Mouse (Mus musculus): ENCODE data around the gene Ranbp17. TPM values are rescaled to one million over a fixed set of nuclear protein-coding genes. Genes with fewer than 3 reads are reported as not detected.

Gene Ranbp17
- polyA plus RNA-seq, 1 experiment from 2014 or later, result 4.2 TPM

- WGBS, result 83% methylated on average over 4 of the region's 4 CpGs
- no peaks in the 10 kb centered on the region for H3K9me3 ChIP-seq (replicated peaks)
Observed at GRCm38 (mm10) chr11:33404651-33405050, 108.9 kb downstream of the Ranbp17 start.

GRCm38 (mm10) chr11:33399346-33399745 is 114.2 kb downstream of the Ranbp17 start:
- WGBS, result 58% methylated on average over 1 of the region's 1 CpGs
- Histone ChIP-seq H3K27ac (replicated peaks) (no peak overlapping the region), H3K36me3 (no peaks in the 10 kb centered on the region), H3K27me3 (no peaks in the 10 kb centered on the region), H3K9ac (no peak overlapping the region), H3K9me3 (replicated peaks) (no peaks in the 10 kb centered on the region), H3K4me1 (no peaks in the 10 kb centered on the region), H3K4me2 (replicated peaks) (no peak overlapping the region), H3K4me3 (replicated peaks) (no peak overlapping the region)
- no peak for ATAC-seq (ENCODE audit: insufficient number of reproducible peaks, low FRiP score, low TSS enrichment, low read depth)

More at GRCm38 (mm10) chr11:33404651-33405050, 108.9 kb downstream of the Ranbp17 start:
- H3K27me3 ChIP-seq, result no peaks in the 10 kb centered on the region
- H3K4me2 ChIP-seq (replicated peaks), result no peak overlapping the region
- no peak overlapping the region for H3K4me3 ChIP-seq (replicated peaks)
- H3K36me3 ChIP-seq, result no peaks in the 10 kb centered on the region
- no peak overlapping the region for H3K27ac ChIP-seq (replicated peaks)
- H3K4me1 ChIP-seq, result no peaks in the 10 kb centered on the region
- ATAC-seq (ENCODE audit: insufficient number of reproducible peaks, low FRiP score, low TSS enrichment, low read depth), result no peak
- H3K9ac ChIP-seq, result no peak overlapping the region

GRCm38 (mm10) chr11:33398701-33399100 is 114.8 kb downstream of the Ranbp17 start:
- 77% methylated on average over 3 of the region's 3 CpGs for whole genome bisulfite sequencing
- Histone ChIP-seq H3K36me3 (no peaks in the 10 kb centered on the region), H3K4me1 (no peaks in the 10 kb centered on the region)

GRCm38 (mm10) chr11:33396275-33396674 is 117.3 kb downstream of the Ranbp17 start:
- no peak overlapping the region for H3K9ac ChIP-seq
- no peak overlapping the region for H3K4me2 ChIP-seq (replicated peaks)
- no peaks in the 10 kb centered on the region for H3K4me1 ChIP-seq
- H3K4me3 ChIP-seq (replicated peaks), result no peak overlapping the region
- H3K9me3 ChIP-seq (replicated peaks), result no peaks in the 10 kb centered on the region
- H3K36me3 ChIP-seq, result no peaks in the 10 kb centered on the region
- ATAC-seq (ENCODE audit: insufficient number of reproducible peaks, low FRiP score, low TSS enrichment, low read depth), result no peak
- H3K27me3 ChIP-seq, result no peaks in the 10 kb centered on the region
- WGBS, result 86% methylated on average over 6 of the region's 6 CpGs
- H3K27ac ChIP-seq (replicated peaks), result no peak overlapping the region

More at GRCm38 (mm10) chr11:33398701-33399100, 114.8 kb downstream of the Ranbp17 start:
- Histone ChIP-seq H3K9me3 (replicated peaks) (no peaks in the 10 kb centered on the region), H3K4me3 (replicated peaks) (no peak overlapping the region), H3K27ac (replicated peaks) (no peak overlapping the region), H3K27me3 (no peaks in the 10 kb centered on the region), H3K4me2 (replicated peaks) (no peak overlapping the region), H3K9ac (no peak overlapping the region)
- no peak for ATAC-seq (ENCODE audit: insufficient number of reproducible peaks, low FRiP score, low TSS enrichment, low read depth)

- no peaks in the 10 kb centered on the region for H3K4me1 ChIP-seq
- 68% methylated on average over 3 of the region's 3 CpGs for WGBS
- no peaks in the 10 kb centered on the region for H3K36me3 ChIP-seq
Observed at GRCm38 (mm10) chr11:33394093-33394492, 119.5 kb downstream of the Ranbp17 start.

GRCm38 (mm10) chr11:33388685-33389084 is 124.9 kb downstream of the Ranbp17 start:
- H3K27ac ChIP-seq (replicated peaks), result no peak overlapping the region
- H3K9me3 ChIP-seq (replicated peaks), result no peaks in the 10 kb centered on the region
- H3K27me3 ChIP-seq, result no peaks in the 10 kb centered on the region
- H3K9ac ChIP-seq, result no peak overlapping the region
- no peak overlapping the region for H3K4me3 ChIP-seq (replicated peaks)
- ATAC-seq (ENCODE audit: insufficient number of reproducible peaks, low FRiP score, low TSS enrichment, low read depth), result no peak
- H3K4me2 ChIP-seq (replicated peaks), result no peak overlapping the region
- no peaks in the 10 kb centered on the region for H3K4me1 ChIP-seq
- WGBS, result 89% methylated on average over 2 of the region's 2 CpGs
- no peaks in the 10 kb centered on the region for H3K36me3 ChIP-seq

More at GRCm38 (mm10) chr11:33394093-33394492, 119.5 kb downstream of the Ranbp17 start:
- Histone ChIP-seq H3K4me2 (replicated peaks) (no peak overlapping the region), H3K9ac (no peak overlapping the region), H3K27ac (replicated peaks) (no peak overlapping the region), H3K9me3 (replicated peaks) (no peaks in the 10 kb centered on the region), H3K4me3 (replicated peaks) (no peak overlapping the region), H3K27me3 (no peaks in the 10 kb centered on the region)
- ATAC-seq (ENCODE audit: insufficient number of reproducible peaks, low FRiP score, low TSS enrichment, low read depth), result no peak

GRCm38 (mm10) chr11:33361867-33362266 is 151.7 kb downstream of the Ranbp17 start:
- no peak for ATAC-seq (ENCODE audit: insufficient number of reproducible peaks, low FRiP score, low TSS enrichment, low read depth)
- 65% methylated on average over 5 of the region's 5 CpGs for WGBS

GRCm38 (mm10) chr11:33349269-33349668 is 164.3 kb downstream of the Ranbp17 start:
- Histone ChIP-seq H3K9ac (no peak overlapping the region), H3K9me3 (replicated peaks) (no peaks in the 10 kb centered on the region), H3K4me1 (no peaks in the 10 kb centered on the region), H3K4me3 (replicated peaks) (no peak overlapping the region), H3K36me3 (no peaks in the 10 kb centered on the region), H3K27ac (replicated peaks) (no peak overlapping the region), H3K4me2 (replicated peaks) (no peak overlapping the region), H3K27me3 (no peaks in the 10 kb centered on the region)
- no peak for ATAC-seq (ENCODE audit: insufficient number of reproducible peaks, low FRiP score, low TSS enrichment, low read depth)
- WGBS, result 69% methylated on average over 2 of the region's 2 CpGs

More at GRCm38 (mm10) chr11:33361867-33362266, 151.7 kb downstream of the Ranbp17 start:
- H3K4me1 ChIP-seq, result no peaks in the 10 kb centered on the region
- no peak overlapping the region for H3K27ac ChIP-seq (replicated peaks)
- no peak overlapping the region for H3K9ac ChIP-seq
- no peaks in the 10 kb centered on the region for H3K9me3 ChIP-seq (replicated peaks)
- no peaks in the 10 kb centered on the region for H3K36me3 ChIP-seq
- H3K4me3 ChIP-seq (replicated peaks), result no peak overlapping the region
- no peaks in the 10 kb centered on the region for H3K27me3 ChIP-seq
- no peak overlapping the region for H3K4me2 ChIP-seq (replicated peaks)

- no peaks in the 10 kb centered on the region for H3K36me3 ChIP-seq
- ATAC-seq (ENCODE audit: insufficient number of reproducible peaks, low FRiP score, low TSS enrichment, low read depth), result no peak
- no peak overlapping the region for H3K9ac ChIP-seq
- H3K4me1 ChIP-seq, result no peaks in the 10 kb centered on the region
- H3K27ac ChIP-seq (replicated peaks), result no peak overlapping the region
- H3K27me3 ChIP-seq, result no peaks in the 10 kb centered on the region
- H3K4me2 ChIP-seq (replicated peaks), result no peak overlapping the region
- no peaks in the 10 kb centered on the region for H3K9me3 ChIP-seq (replicated peaks)
- 42% methylated on average over 2 of the region's 2 CpGs for WGBS
- H3K4me3 ChIP-seq (replicated peaks), result no peak overlapping the region
Observed at GRCm38 (mm10) chr11:33342061-33342460, 171.5 kb downstream of the Ranbp17 start.

GRCm38 (mm10) chr11:33336552-33337121 is 176.9 kb downstream of the Ranbp17 start:
- H3K4me2 ChIP-seq (replicated peaks), result no peak overlapping the region
- no peak overlapping the region for H3K27ac ChIP-seq (replicated peaks)
- no peak overlapping the region for H3K9ac ChIP-seq
- H3K4me3 ChIP-seq (replicated peaks), result no peak overlapping the region
- 39% methylated on average over 7 of the region's 7 CpGs for WGBS
- H3K4me1 ChIP-seq, result no peaks in the 10 kb centered on the region
- ATAC-seq (ENCODE audit: insufficient number of reproducible peaks, low FRiP score, low TSS enrichment, low read depth), result 0 out of 2 replicates have a peak, but pooled peaks have one; percentile 4
- no peaks in the 10 kb centered on the region for H3K36me3 ChIP-seq
- no peaks in the 10 kb centered on the region for H3K9me3 ChIP-seq (replicated peaks)
- no peaks in the 10 kb centered on the region for H3K27me3 ChIP-seq

- ATAC-seq (ENCODE audit: insufficient number of reproducible peaks, low FRiP score, low TSS enrichment, low read depth), result no peak
- no peaks in the 10 kb centered on the region for H3K4me1 ChIP-seq
- 76% methylated on average over 3 of the region's 3 CpGs for WGBS
- H3K4me3 ChIP-seq (replicated peaks), result no peak overlapping the region
- H3K36me3 ChIP-seq, result no peaks in the 10 kb centered on the region
- no peak overlapping the region for H3K27ac ChIP-seq (replicated peaks)
- H3K9me3 ChIP-seq (replicated peaks), result no peaks in the 10 kb centered on the region
- H3K4me2 ChIP-seq (replicated peaks), result no peak overlapping the region
- no peak overlapping the region for H3K9ac ChIP-seq
- no peaks in the 10 kb centered on the region for H3K27me3 ChIP-seq
Observed at GRCm38 (mm10) chr11:33335616-33336015, 177.9 kb downstream of the Ranbp17 start.

- H3K4me3 ChIP-seq (replicated peaks), result no peak overlapping the region
Observed at GRCm38 (mm10) chr11:33332137-33332536, 181.4 kb downstream of the Ranbp17 start.

More at GRCm38 (mm10) chr11:33332137-33332536, 181.4 kb downstream of the Ranbp17 start:
- H3K9me3 ChIP-seq (replicated peaks), result no peaks in the 10 kb centered on the region
- no peak overlapping the region for H3K4me2 ChIP-seq (replicated peaks)
- no peak for ATAC-seq (ENCODE audit: insufficient number of reproducible peaks, low FRiP score, low TSS enrichment, low read depth)
- 25% methylated on average over 5 of the region's 5 CpGs for WGBS
- H3K9ac ChIP-seq, result no peak overlapping the region
- H3K27ac ChIP-seq (replicated peaks), result no peak overlapping the region
- H3K36me3 ChIP-seq, result no peaks in the 10 kb centered on the region
- H3K4me1 ChIP-seq, result no peaks in the 10 kb centered on the region
- H3K27me3 ChIP-seq, result no peaks in the 10 kb centered on the region

All from embryonic facial prominence, embryonic 15.5 days (tissue).